ENCODE assay signal across 17 mouse cellular contexts in genomic region chr13:70178073-70178491, GRCm38 (mm10).
DNase-seq lines count a peak whose midpoint lies in the region; ATAC-seq and TF ChIP-seq lines count a peak whose summit lies in the region.
"Had no signal": no experiment of that assay in that cellular context is flagged by ENCODE, and none has a peak within 500 bp of the region (broad histone marks: within the 10 kb centered on the region; RNA-seq: fewer than 3 reads in every experiment).

No protein-coding gene starts in this region.

- ATAC-seq in forebrain, embryonic 13.5 days = no peak
- no peak for ATAC-seq in forebrain, embryonic 11.5 days (replicated peaks; ENCODE audit: low FRiP score)
- ATAC-seq in midbrain, embryonic 14.5 days (ENCODE audit: low FRiP score, low TSS enrichment) = no peak
- ATAC-seq in midbrain, embryonic 16.5 days = no peak
- 0 out of 2 replicates have a peak, but pooled peaks have one; percentile 51 for ATAC-seq in hindbrain, embryonic 15.5 days (ENCODE audit: low FRiP score, low read depth)
- peak; percentile 92 for ATAC-seq in neural tube, embryonic 14.5 days (ENCODE audit: low read depth)
- ATAC-seq: liver, embryonic 12.5 days had no signal

- no peak overlapping the region for H3K4me3 ChIP-seq in forebrain, embryonic 13.5 days
- no peak overlapping the region for H3K4me3 ChIP-seq in forebrain, embryonic 11.5 days (ENCODE audit: low read depth, low read length)
- no peak overlapping the region for H3K4me3 ChIP-seq in midbrain, embryonic 14.5 days (replicated peaks; ENCODE audit: low read depth, low read length)
- no peak overlapping the region for H3K4me3 ChIP-seq in midbrain, embryonic 16.5 days (ENCODE audit: low read depth, low read length)
- H3K4me3 ChIP-seq in hindbrain, embryonic 15.5 days = no peak overlapping the region
- H3K4me3 ChIP-seq in neural tube, embryonic 14.5 days (ENCODE audit: low read depth, low read length) = no peak overlapping the region
- H3K4me3 ChIP-seq in layer of hippocampus, adult 2 months = no peak overlapping the region
- H3K4me3 ChIP-seq: erythroblast, embryonic 14.5 days; liver, embryonic 12.5 days; stomach, embryonic 15.5 days had no signal

- H3K9me3 ChIP-seq in forebrain, embryonic 13.5 days (replicated peaks) = no peaks in the 10 kb centered on the region
- no peaks in the 10 kb centered on the region for H3K9me3 ChIP-seq in forebrain, embryonic 11.5 days (ENCODE audit: control insufficient read depth, low read length)
- H3K9me3 ChIP-seq in midbrain, embryonic 14.5 days (ENCODE audit: control insufficient read depth, low read length) = no peaks in the 10 kb centered on the region
- no peaks in the 10 kb centered on the region for H3K9me3 ChIP-seq in midbrain, embryonic 16.5 days (replicated peaks; ENCODE audit: control insufficient read depth, low read length, poor library complexity, severe bottlenecking)
- H3K9me3 ChIP-seq in hindbrain, embryonic 15.5 days = no peaks in the 10 kb centered on the region
- no peaks in the 10 kb centered on the region for H3K9me3 ChIP-seq in neural tube, embryonic 14.5 days (ENCODE audit: control insufficient read depth, low read length)
- H3K9me3 ChIP-seq: liver, embryonic 12.5 days; stomach, embryonic 15.5 days had no signal

- TF ChIP-seq CTCF in layer of hippocampus, adult 2 months (conservative IDR thresholded peaks at IDR 0.05) = no peak

- 40% methylated on average over 8 of the region's 8 CpGs for WGBS in forebrain, embryonic 13.5 days
- 53% methylated on average over 8 of the region's 8 CpGs for WGBS in forebrain, embryonic 11.5 days
- WGBS in midbrain, embryonic 14.5 days = 47% methylated on average over 8 of the region's 8 CpGs
- WGBS in midbrain, embryonic 16.5 days = 42% methylated on average over 8 of the region's 8 CpGs
- 31% methylated on average over 8 of the region's 8 CpGs for WGBS in hindbrain, embryonic 15.5 days
- WGBS in neural tube, embryonic 14.5 days = 13% methylated on average over 8 of the region's 8 CpGs

- no peak for DNase-seq in forebrain, embryonic 11.5 days (ENCODE audit: low spot score)
- DNase-seq in midbrain, embryonic 14.5 days = peak; percentile 37
- no peak for DNase-seq in layer of hippocampus, adult 2 months (ENCODE audit: low spot score in 2 of 2)
- DNase-seq in heart, postnatal 4 days = no peak
- DNase-seq: cerebellum, postnatal 36 days; gastrocnemius, postnatal 14 days; kidney, adult 2 months; lung, postnatal 36 days; right cerebral cortex, postnatal 4 days; thymus, postnatal 36 days had no signal

- no peaks in the 10 kb centered on the region for H3K36me3 ChIP-seq in forebrain, embryonic 13.5 days (ENCODE audit: poor library complexity, severe bottlenecking)
- H3K36me3 ChIP-seq in forebrain, embryonic 11.5 days (ENCODE audit: control insufficient read depth, insufficient read depth, low read length) = no peaks in the 10 kb centered on the region
- H3K36me3 ChIP-seq in midbrain, embryonic 14.5 days (ENCODE audit: control insufficient read depth, insufficient read depth, low read length) = no peaks in the 10 kb centered on the region
- no peaks in the 10 kb centered on the region for H3K36me3 ChIP-seq in midbrain, embryonic 16.5 days (ENCODE audit: control insufficient read depth, insufficient read depth, low read length)
- H3K36me3 ChIP-seq in hindbrain, embryonic 15.5 days = no peaks in the 10 kb centered on the region
- no peaks in the 10 kb centered on the region for H3K36me3 ChIP-seq in neural tube, embryonic 14.5 days (ENCODE audit: control insufficient read depth, insufficient read depth, low read length)
- H3K36me3 ChIP-seq: liver, embryonic 12.5 days; stomach, embryonic 15.5 days had no signal

- no peak overlapping the region for H3K4me2 ChIP-seq in forebrain, embryonic 13.5 days
- H3K4me2 ChIP-seq in forebrain, embryonic 11.5 days (ENCODE audit: low read depth, low read length, severe bottlenecking) = no peak overlapping the region
- H3K4me2 ChIP-seq in midbrain, embryonic 14.5 days (ENCODE audit: low read length) = no peak overlapping the region
- H3K4me2 ChIP-seq in midbrain, embryonic 16.5 days (ENCODE audit: low read length) = no peak overlapping the region
- 0 out of 2 replicates have a peak overlapping the region, but pooled peaks have one; percentile 16 for H3K4me2 ChIP-seq in hindbrain, embryonic 15.5 days
- H3K4me2 ChIP-seq in neural tube, embryonic 14.5 days (ENCODE audit: low read depth, low read length) = no peak overlapping the region
- H3K4me2 ChIP-seq: liver, embryonic 12.5 days; stomach, embryonic 15.5 days had no signal

- H3K9ac ChIP-seq in forebrain, embryonic 13.5 days = no peak overlapping the region
- H3K9ac ChIP-seq in forebrain, embryonic 11.5 days (ENCODE audit: low read length) = no peak overlapping the region
- no peak overlapping the region for H3K9ac ChIP-seq in midbrain, embryonic 14.5 days (replicated peaks; ENCODE audit: low read length)
- H3K9ac ChIP-seq in midbrain, embryonic 16.5 days (ENCODE audit: low read depth, low read length) = no peak overlapping the region
- no peak overlapping the region; the same call in 1 of the 2 replicates for H3K9ac ChIP-seq in hindbrain, embryonic 15.5 days
- H3K9ac ChIP-seq in neural tube, embryonic 14.5 days (replicated peaks; ENCODE audit: low read depth, low read length) = no peak overlapping the region
- H3K9ac ChIP-seq: liver, embryonic 12.5 days; stomach, embryonic 15.5 days had no signal

- H3K27ac ChIP-seq in forebrain, embryonic 13.5 days = peak overlapping the region; percentile 45; the same call in 1 of the 2 replicates
- no peak overlapping the region for H3K27ac ChIP-seq in forebrain, embryonic 11.5 days (ENCODE audit: low read depth, low read length)
- 0 out of 2 replicates have a peak overlapping the region, but pooled peaks have one; percentile 15 for H3K27ac ChIP-seq in midbrain, embryonic 14.5 days (replicated peaks; ENCODE audit: low read depth, low read length)
- H3K27ac ChIP-seq in midbrain, embryonic 16.5 days (ENCODE audit: low read length) = no peak overlapping the region
- peak overlapping the region; percentile 54 for H3K27ac ChIP-seq in hindbrain, embryonic 15.5 days (replicated peaks)
- peak overlapping the region; percentile 66; the same call in 1 of the 2 replicates for H3K27ac ChIP-seq in neural tube, embryonic 14.5 days (ENCODE audit: low read depth, low read length)
- H3K27ac ChIP-seq in layer of hippocampus, adult 2 months = no peak overlapping the region
- H3K27ac ChIP-seq: liver, embryonic 12.5 days; stomach, embryonic 15.5 days had no signal

- H3K27me3 ChIP-seq in forebrain, embryonic 13.5 days = no peaks in the 10 kb centered on the region
- H3K27me3 ChIP-seq in forebrain, embryonic 11.5 days (ENCODE audit: control insufficient read depth, insufficient read depth, low read length) = no peaks in the 10 kb centered on the region
- no peaks in the 10 kb centered on the region for H3K27me3 ChIP-seq in midbrain, embryonic 14.5 days (ENCODE audit: control insufficient read depth, insufficient read depth, low read length)
- H3K27me3 ChIP-seq in midbrain, embryonic 16.5 days (ENCODE audit: control insufficient read depth, insufficient read depth, low read depth, low read length) = no peaks in the 10 kb centered on the region
- H3K27me3 ChIP-seq in hindbrain, embryonic 15.5 days = no peaks in the 10 kb centered on the region
- no peaks in the 10 kb centered on the region for H3K27me3 ChIP-seq in neural tube, embryonic 14.5 days (ENCODE audit: control insufficient read depth, insufficient read depth, low read length)
- H3K27me3 ChIP-seq: liver, embryonic 12.5 days; stomach, embryonic 15.5 days had no signal

- 0 out of 2 replicates have a peak, but pooled peaks cover 4% of the 10 kb centered on the region for H3K4me1 ChIP-seq in forebrain, embryonic 13.5 days
- no peaks in the 10 kb centered on the region for H3K4me1 ChIP-seq in forebrain, embryonic 11.5 days (replicated peaks; ENCODE audit: control insufficient read depth, insufficient read depth, low read length)
- H3K4me1 ChIP-seq in midbrain, embryonic 14.5 days (ENCODE audit: control insufficient read depth, insufficient read depth, low read length) = no peaks in the 10 kb centered on the region
- no peaks in the 10 kb centered on the region for H3K4me1 ChIP-seq in midbrain, embryonic 16.5 days (ENCODE audit: control insufficient read depth, insufficient read depth, low read length)
- H3K4me1 ChIP-seq in hindbrain, embryonic 15.5 days (replicated peaks) = peaks cover 12% of the 10 kb centered on the region
- peaks cover 10% of the 10 kb centered on the region; the same call in 1 of the 2 replicates for H3K4me1 ChIP-seq in neural tube, embryonic 14.5 days (ENCODE audit: control insufficient read depth, insufficient read depth, low read length)
- H3K4me1 ChIP-seq: liver, embryonic 12.5 days; stomach, embryonic 15.5 days had no signal

Comparison
In these comparisons a context has a peak if more than half of its experiments do, and no peak if none do; other contexts are left out.
1. H3K27ac ChIP-seq: peak in forebrain, embryonic 13.5 days (single experiment), midbrain, embryonic 14.5 days (single experiment), hindbrain, embryonic 15.5 days (single experiment) and neural tube, embryonic 14.5 days (single experiment); none in forebrain, embryonic 11.5 days (single experiment), midbrain, embryonic 16.5 days (single experiment) and layer of hippocampus, adult 2 months (single experiment).
2. ATAC-seq: peak in hindbrain, embryonic 15.5 days (single experiment) and neural tube, embryonic 14.5 days (single experiment); none in forebrain, embryonic 13.5 days (single experiment), forebrain, embryonic 11.5 days (single experiment), midbrain, embryonic 14.5 days (single experiment) and midbrain, embryonic 16.5 days (single experiment).